Mouse (Mus musculus): ENCODE data around the gene Ccnyl1.

DNA sequence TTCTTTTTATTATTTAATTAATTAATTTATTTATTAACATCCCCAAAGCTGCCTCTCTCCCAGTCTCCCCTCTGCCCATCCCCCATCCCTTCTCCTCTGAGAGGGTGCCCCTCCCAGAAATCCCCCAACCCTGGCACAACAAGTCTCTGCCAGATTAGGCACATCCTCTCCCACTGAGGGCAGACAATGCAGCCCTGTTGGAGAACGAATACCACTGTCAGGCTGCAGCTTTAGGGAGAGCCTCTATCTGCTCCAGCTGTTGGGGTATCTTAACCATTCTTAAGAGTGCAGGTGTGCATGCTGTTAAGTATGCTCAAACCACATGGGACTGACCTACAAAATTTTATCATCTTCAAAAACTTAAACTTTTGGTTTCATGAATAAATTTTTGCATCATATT, 34.8 kb upstream of the Ccnyl1 start:
- TF ChIP-seq CTCF (IDR thresholded peaks at IDR 0.05; ENCODE audit: low read depth), result no peak
- TF ChIP-seq EP300 (optimal IDR thresholded peaks at IDR 0.05), result no peak

Measured in stomach, postnatal 0 days (tissue).